Mouse (Mus musculus): ENCODE data around the gene Ppp4r4. TPM values are rescaled to one million over a fixed set of nuclear protein-coding genes. Genes with fewer than 3 reads are reported as not detected.
"Not testable (repeated sequence)": the region's sequence is repeated elsewhere in the genome, so short reads cannot be mapped to it uniquely, and the experiment has no call there.

Gene Ppp4r4
- total RNA-seq, 2 experiments from 2014 or later: 0.27 to 0.84 TPM

DNA sequence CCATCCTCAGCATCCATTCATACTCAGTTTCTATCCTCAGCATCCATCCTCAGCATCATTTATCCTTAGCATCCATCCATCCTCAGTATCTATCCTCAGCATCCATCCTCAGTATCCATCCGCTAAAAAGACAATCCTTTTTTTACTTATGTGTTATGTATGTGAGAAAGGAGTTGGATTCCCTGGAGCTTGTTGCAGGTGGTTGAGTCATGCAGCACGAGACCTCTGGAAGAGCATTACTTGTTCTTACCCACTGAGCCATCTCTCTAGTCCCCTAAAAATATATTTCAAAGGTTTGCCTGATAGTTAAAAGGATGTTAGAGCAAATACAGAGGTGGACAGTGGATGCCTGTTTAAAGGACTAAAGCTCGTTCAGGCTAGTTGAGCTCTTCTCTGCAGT lies 69.8 kb downstream of the Ppp4r4 start:
- intact Hi-C loops (cut with DNase I; ENCODE audit: low total_unique reads): no loop called here
- no peak for DNase-seq

GRCm38 (mm10) chr12:103615141-103615540 lies 83.1 kb downstream of the Ppp4r4 start:
- DNase-seq: no peak
- intact Hi-C loops (cut with DNase I; ENCODE audit: low total_unique reads): no loop called here

GRCm38 (mm10) chr12:103615734-103616133 lies 83.7 kb downstream of the Ppp4r4 start:
- DNase-seq: no peak
- intact Hi-C loops (cut with DNase I; ENCODE audit: low total_unique reads): no loop called here

- DNase-seq: no peak
- intact Hi-C loops (cut with DNase I; ENCODE audit: low total_unique reads): no loop called here
These were observed 84.8 kb downstream of the Ppp4r4 start for GRCm38 (mm10) chr12:103616860-103617261.

- intact Hi-C loops (cut with DNase I; ENCODE audit: low total_unique reads): no loop called here
- no peak for DNase-seq
These were observed 99.1 kb downstream of the Ppp4r4 start, which contains the start of gene Serpina10 for GRCm38 (mm10) chr12:103631203-103631612. TSS of gene Serpina10 (minus strand) at chr12:103631444.

GRCm38 (mm10) chr12:103634430-103634829 lies 102.3 kb downstream of the Ppp4r4 start:
- no peak for DNase-seq
- intact Hi-C loops (cut with DNase I; ENCODE audit: low total_unique reads): no loop called here

DNA sequence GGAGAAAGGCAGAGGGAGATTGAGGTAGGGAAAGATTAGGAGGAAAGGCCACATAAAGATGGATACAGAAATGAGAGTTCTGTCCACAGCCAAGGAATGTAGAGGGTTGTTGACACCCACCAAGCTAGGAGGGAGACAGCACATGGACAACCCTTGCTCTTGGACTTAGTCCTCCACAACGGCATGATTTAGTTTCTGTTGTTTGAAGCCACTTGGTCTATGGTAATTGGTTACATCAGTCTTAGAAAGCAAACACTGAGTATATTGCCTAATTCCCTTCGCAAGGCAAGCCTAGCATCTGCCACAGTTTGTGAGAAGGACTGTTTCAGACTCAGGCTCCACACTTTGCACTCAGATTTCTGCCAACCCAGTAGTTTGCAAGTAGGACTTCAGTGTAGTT lies 103.8 kb downstream of the Ppp4r4 start:
- no peak for DNase-seq
- intact Hi-C loops (cut with DNase I; ENCODE audit: low total_unique reads): no loop called here

DNA sequence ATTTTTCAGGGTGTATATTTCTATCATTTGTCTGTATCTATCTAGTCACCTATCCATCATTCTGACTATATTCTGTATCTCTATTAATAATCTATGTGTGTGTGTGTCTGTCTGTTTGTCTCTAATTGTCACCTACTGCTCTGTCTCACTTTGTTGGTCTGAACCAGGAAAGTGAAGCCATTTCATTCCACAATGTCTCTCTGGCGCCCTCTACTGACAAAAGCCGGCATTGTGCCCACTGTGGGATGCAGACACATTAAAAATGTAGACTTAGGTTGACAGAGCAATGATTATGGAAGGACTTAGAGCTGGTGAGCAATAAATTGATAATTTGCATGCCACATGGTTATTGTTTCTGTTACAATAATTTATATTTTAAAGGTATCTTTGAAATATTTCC lies 111.3 kb downstream of the Ppp4r4 start:
- peak; percentile 73 for DNase-seq
- intact Hi-C loops (cut with DNase I; ENCODE audit: low total_unique reads): loop anchor here (10.0 kb wide), 1 partner anchor 99 kb away; no protein-coding TSS in a partner anchor

- no peak for DNase-seq
- intact Hi-C loops (cut with DNase I; ENCODE audit: low total_unique reads): loop anchor here (10.0 kb wide), 1 partner anchor 99 kb away; no protein-coding TSS in a partner anchor
These were observed 111.7 kb downstream of the Ppp4r4 start for GRCm38 (mm10) chr12:103643818-103644217.

- intact Hi-C loops (cut with DNase I; ENCODE audit: low total_unique reads): loop anchor here (10.0 kb wide), 1 partner anchor 100 kb away; no protein-coding TSS in a partner anchor
- DNase-seq: no peak
These were observed 112.5 kb downstream of the Ppp4r4 start for GRCm38 (mm10) chr12:103644601-103645000.

GRCm38 (mm10) chr12:103646314-103646713 lies 114.2 kb downstream of the Ppp4r4 start:
- intact Hi-C loops (cut with DNase I; ENCODE audit: low total_unique reads): loop anchor here (10.0 kb wide), 1 partner anchor 102 kb away; no protein-coding TSS in a partner anchor
- DNase-seq: no peak

GRCm38 (mm10) chr12:103653836-103654235 lies 121.8 kb downstream of the Ppp4r4 start:
- DNase-seq: no peak
- intact Hi-C loops (cut with DNase I; ENCODE audit: low total_unique reads): no loop called here

DNA sequence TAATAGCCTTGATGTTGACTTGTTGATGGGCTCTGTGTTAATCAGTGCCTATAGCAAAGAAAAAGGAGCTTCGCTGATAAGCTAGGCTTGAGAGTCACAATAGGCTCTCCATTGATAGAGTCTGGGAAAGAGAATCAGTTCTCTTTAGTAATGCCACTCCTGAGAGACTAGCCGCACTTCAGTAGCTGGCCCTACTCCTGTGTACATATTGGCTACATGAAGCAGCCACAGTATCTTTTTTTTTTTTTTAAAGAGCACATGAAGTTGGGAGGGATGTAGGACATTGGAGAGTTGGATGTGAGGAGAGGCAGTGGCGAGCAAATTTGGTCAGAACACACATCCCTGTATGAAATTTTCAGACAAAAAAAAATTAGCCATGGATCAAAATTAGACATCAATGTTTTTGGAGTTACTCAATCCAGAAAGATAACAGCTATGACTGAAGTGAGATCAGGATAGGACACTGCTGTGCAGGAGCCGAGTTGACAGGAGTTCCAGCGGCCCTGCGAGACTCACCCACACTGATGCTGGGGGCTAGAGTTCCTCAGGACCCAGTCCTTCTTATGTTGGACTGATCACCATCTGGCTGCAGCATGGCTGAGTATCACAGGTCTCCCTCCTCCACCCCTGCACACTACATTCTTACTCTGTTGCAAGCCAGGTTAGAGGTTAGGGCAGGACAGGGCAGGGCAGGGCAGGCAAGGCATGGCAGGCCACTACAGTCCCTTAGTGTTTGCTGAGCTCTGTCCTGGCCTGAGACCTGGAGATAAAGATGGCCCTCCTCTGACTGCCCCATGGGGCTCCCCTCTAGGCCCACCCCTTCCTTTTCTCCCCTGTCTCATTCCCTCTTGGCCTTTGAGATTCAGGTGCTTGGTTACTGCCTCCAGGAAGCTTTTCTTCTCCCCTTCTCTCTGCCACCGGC lies 123.3 kb downstream of the Ppp4r4 start:
- DNase-seq: no peak
- intact Hi-C loops (cut with DNase I; ENCODE audit: low total_unique reads): no loop called here

DNA sequence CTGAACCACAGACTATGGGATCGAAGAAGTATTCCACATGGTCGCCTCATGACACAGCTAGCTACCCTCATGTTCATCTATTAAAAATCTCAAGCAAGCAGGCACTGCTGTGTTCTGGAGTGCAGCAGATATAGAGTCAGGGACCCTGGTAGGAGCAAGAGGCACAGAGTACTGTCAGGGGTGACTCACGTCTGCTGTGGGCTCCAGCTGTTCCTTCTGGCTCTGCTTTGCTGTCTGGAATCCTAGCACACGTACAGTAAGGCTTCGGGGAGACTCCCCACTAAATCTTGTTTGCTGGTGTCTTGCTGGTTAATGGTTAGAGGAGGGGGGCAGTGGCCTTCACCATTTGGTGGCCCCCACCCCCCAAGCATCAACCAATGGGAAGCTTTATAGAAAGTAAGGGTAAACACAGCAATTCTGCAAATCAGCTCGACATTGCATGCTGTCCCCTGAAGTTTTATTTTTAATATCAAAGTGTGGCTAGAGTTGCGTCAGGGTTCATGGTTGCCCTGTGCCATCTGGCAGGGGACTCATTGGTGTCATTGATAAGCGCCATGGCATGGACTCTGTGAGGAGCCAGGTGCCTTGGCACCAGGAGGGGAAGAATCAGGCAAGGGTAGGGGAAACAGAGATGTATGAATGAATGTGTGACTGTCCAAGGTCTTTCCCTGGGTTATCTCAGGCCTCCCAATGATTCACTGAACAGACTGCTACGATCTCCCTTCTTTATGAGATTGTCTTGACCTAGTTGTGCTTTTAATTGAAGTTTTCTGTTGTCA lies 125.0 kb downstream of the Ppp4r4 start, which contains the start of gene Serpina6:
TSS of gene Serpina6 (minus strand) at position 365 of the 779 bp plus-strand sequence.
- DNase-seq: no peak
- intact Hi-C loops (cut with DNase I; ENCODE audit: low total_unique reads): no loop called here

DNA sequence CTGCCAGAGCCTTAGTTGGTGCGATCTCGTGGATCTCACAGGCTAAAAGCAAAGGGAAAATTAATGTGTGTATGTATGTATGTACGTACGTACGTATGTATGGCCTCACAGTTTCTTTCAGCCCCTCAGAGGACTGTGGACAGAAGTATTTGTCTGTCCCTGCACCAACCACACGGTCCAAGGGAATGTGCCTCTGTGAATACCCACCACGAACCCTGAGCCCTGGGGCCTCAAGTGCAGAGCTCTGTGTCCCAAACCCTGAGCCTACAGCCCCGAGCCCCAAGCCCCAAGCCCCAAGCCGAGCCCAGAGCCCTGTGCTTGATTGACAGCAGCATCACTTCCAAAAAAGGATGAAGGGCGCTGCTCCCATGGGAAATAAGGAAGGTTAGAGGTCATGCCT lies 125.9 kb downstream of the Ppp4r4 start:
- intact Hi-C loops (cut with DNase I; ENCODE audit: low total_unique reads): no loop called here

GRCm38 (mm10) chr12:103659171-103659570 lies 127.1 kb downstream of the Ppp4r4 start:
- DNase-seq: no peak
- intact Hi-C loops (cut with DNase I; ENCODE audit: low total_unique reads): no loop called here

More for the DNA sequence above, 125.9 kb downstream of the Ppp4r4 start:
- no peak for DNase-seq

- DNase-seq: no peak
- intact Hi-C loops (cut with DNase I; ENCODE audit: low total_unique reads): no loop called here
These were observed 128.0 kb downstream of the Ppp4r4 start for GRCm38 (mm10) chr12:103660076-103660475.

DNA sequence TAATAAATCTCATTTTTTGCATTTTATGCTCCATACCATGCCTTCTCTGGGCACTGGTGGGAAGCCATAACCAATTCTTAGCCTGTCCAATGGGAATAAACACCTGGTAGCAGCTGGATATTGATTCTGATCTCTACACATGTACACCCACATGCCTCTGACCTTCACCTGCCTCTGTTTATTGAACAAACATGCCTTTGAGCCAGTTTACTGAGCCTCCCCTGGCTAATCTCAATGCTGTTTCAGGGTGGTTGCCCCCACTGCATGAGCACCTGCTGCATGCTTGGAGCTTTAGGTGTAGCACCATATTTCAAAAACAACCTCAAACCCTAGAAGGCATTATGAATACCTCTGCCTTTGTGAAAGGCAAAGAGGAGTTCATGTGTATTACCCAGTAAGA lies 130.0 kb downstream of the Ppp4r4 start:
- intact Hi-C loops (cut with DNase I; ENCODE audit: low total_unique reads); DNase-seq: not testable (repeated sequence)
